Mouse (Mus musculus) adrenal gland, postnatal 0 days (tissue): ENCODE measurements around the gene Rreb1. TPM values are rescaled to one million over a fixed set of nuclear protein-coding genes. Genes with fewer than 3 reads are reported as not detected.

ENCODE experiments used
- polyA plus RNA-seq: library from polyadenylated mRNA; unstranded; fragments of >200 nt; fragmentation: Nextera tagmentation; extraction: Ambion mirVana; gene quantifications from 2 replicates; pipeline ENCODE4 v1.2.1, GENCODE M21; 2015

Gene Rreb1
- polyA plus RNA-seq, result 5.8 and 9.2 TPM in 2 replicates

GRCm38 (mm10) chr13:37778147-37778593, at the start of gene Rreb1:
Gene Rreb1 (plus strand): TSS chr13:37778400.

GRCm38 (mm10) chr13:37993704-37994404, 215.7 kb downstream of the Rreb1 start, which contains the start of gene Ssr1:
Gene Ssr1 (minus strand): TSS chr13:37994217.

Other genes with a start within 250 kb of the Rreb1 start
- 57.8 and 89.7 TPM in 2 replicates for gene Ssr1, start 215.8 kb downstream of the Rreb1 start, polyA plus RNA-seq